Mouse (Mus musculus) myocyte (in vitro differentiated cells): ENCODE measurements around the gene Pkib. TPM values are rescaled to one million over a fixed set of nuclear protein-coding genes. Genes with fewer than 3 reads are reported as not detected.

Source experiments
- H3K27me3 ChIP-seq: one replicate; pipeline ENCODE4 v1.6.1; 2011; ENCODE audit not compliant: control insufficient read depth, insufficient read depth, insufficient read length
- H3K36me3 ChIP-seq: one replicate; pipeline ENCODE4 v1.6.1; 2011; ENCODE audit not compliant: control insufficient read depth, insufficient read depth
- H3K4me2 ChIP-seq: one replicate; pipeline ENCODE4 v1.6.1; 2011; ENCODE audit warnings: low read depth, control low read depth
- H3K4me3 ChIP-seq: one replicate; pipeline ENCODE4 v1.5.1; 2011; ENCODE audit warnings: mild to moderate bottlenecking, control low read depth, moderate library complexity
- H3K79me2 ChIP-seq: one replicate; pipeline ENCODE4 v1.6.1; 2011; ENCODE audit not compliant: control insufficient read depth, insufficient read depth
- H3ac ChIP-seq: one replicate; pipeline ENCODE4 v1.6.1; 2011; ENCODE audit not compliant: control insufficient read depth, insufficient read length
- CEBPB ChIP-seq: IDR thresholded peaks from 2 replicates; pipeline ENCODE4 v1.6.1; 2011; ENCODE audit warnings: mild to moderate bottlenecking, moderate library complexity; ENCODE audit not compliant: poor library complexity, insufficient read depth, severe bottlenecking
- E2F4 ChIP-seq: IDR thresholded peaks from one replicate; pipeline ENCODE4 v1.6.1; 2011; ENCODE audit warnings: mild to moderate bottlenecking, control low read depth, moderate library complexity; ENCODE audit not compliant: insufficient read depth
- MAX ChIP-seq: IDR thresholded peaks from one replicate; pipeline ENCODE4 v1.6.1; 2011; ENCODE audit warnings: low read depth, mild to moderate bottlenecking, control low read depth
- MYOD1 ChIP-seq, 3 experiments: IDR thresholded peaks; one replicate each; pipeline ENCODE4 v1.6.1; 2011; ENCODE audit warnings: control low read depth in 2 of 3, low read depth in 2 of 3, mild to moderate bottlenecking in 2 of 3, moderate library complexity in 1 of 3; ENCODE audit not compliant: insufficient read length in 2 of 3, control insufficient read depth in 1 of 3
- MYOG ChIP-seq, 3 experiments: IDR thresholded peaks; one replicate each; pipeline ENCODE4 v1.6.1; 2011; ENCODE audit warnings: control low read depth in 2 of 3, low read depth in 2 of 3, mild to moderate bottlenecking in 2 of 3; ENCODE audit not compliant: insufficient read length in 2 of 3, control insufficient read depth in 1 of 3, insufficient read depth in 1 of 3
- POLR2A ChIP-seq: IDR thresholded peaks from one replicate; pipeline ENCODE4 v1.6.1; 2011; ENCODE audit warnings: low read depth, mild to moderate bottlenecking, control low read depth, moderate library complexity; ENCODE audit not compliant: insufficient read length
- POLR2AphosphoS2 ChIP-seq: IDR thresholded peaks from one replicate; pipeline ENCODE4 v1.6.1; 2011; ENCODE audit warnings: low read depth, control low read depth; ENCODE audit not compliant: insufficient read length
- REST ChIP-seq: IDR thresholded peaks from one replicate; pipeline ENCODE4 v1.6.1; 2011; ENCODE audit warnings: mild to moderate bottlenecking, control low read depth, moderate library complexity; ENCODE audit not compliant: insufficient read depth, insufficient read length
- SRF ChIP-seq: IDR thresholded peaks from one replicate; pipeline ENCODE4 v1.6.1; 2011; ENCODE audit warnings: low read depth; ENCODE audit not compliant: control insufficient read depth, insufficient read length
- TCF12 ChIP-seq: IDR thresholded peaks from one replicate; pipeline ENCODE4 v1.6.1; 2011; ENCODE audit warnings: mild to moderate bottlenecking, control low read depth; ENCODE audit not compliant: poor library complexity, insufficient read depth, severe bottlenecking
- TCF3 ChIP-seq: IDR thresholded peaks from one replicate; pipeline ENCODE4 v1.6.1; 2011; ENCODE audit warnings: low read depth, control low read depth; ENCODE audit not compliant: insufficient read length
- USF1 ChIP-seq: IDR thresholded peaks from one replicate; pipeline ENCODE4 v1.6.1; 2011; ENCODE audit warnings: low read depth, mild to moderate bottlenecking, control low read depth, moderate library complexity
- polyA plus RNA-seq: library from polyadenylated mRNA; unstranded; fragments of >200 nt; fragmentation: generic; extraction: Trizol; gene quantifications from one replicate; pipeline ENCODE4 v1.2.1, GENCODE M21; 2012; ENCODE audit warnings: missing spikeins

The Pkib gene
- polyA plus RNA-seq, 1 experiment: not detected

- no peaks in the 10 kb centered on the region for H3K79me2 ChIP-seq
- H3K36me3 ChIP-seq: no peaks in the 10 kb centered on the region
These were observed 153.0 kb downstream of the Pkib start, which contains the start of gene Fabp7 for GRCm38 (mm10) chr10:57784876-57785150. TSS of gene Fabp7 (plus strand) at chr10:57784881.

GRCm38 (mm10) chr10:57785552-57785951, 153.8 kb downstream of the Pkib start:
- no peak for TF ChIP-seq POLR2A
- TF ChIP-seq SRF: no peak
- TF ChIP-seq CEBPB: no peak
- no peak for TF ChIP-seq MAX
- TF ChIP-seq REST: no peak
- no peak for TF ChIP-seq E2F4
- no peak for TF ChIP-seq MYOG (IDR thresholded peaks at IDR 0.05; ENCODE audit: control insufficient read depth in 1 of 3, insufficient read depth in 1 of 3, insufficient read length in 2 of 3, low read depth in 2 of 3)
- TF ChIP-seq TCF12: no peak
- no peak for TF ChIP-seq POLR2AphosphoS2
- TF ChIP-seq TCF3: no peak
- TF ChIP-seq MYOD1 (IDR thresholded peaks at IDR 0.05; ENCODE audit: control insufficient read depth in 1 of 3, insufficient read length in 2 of 3, low read depth in 2 of 3): no peak
- no peak for TF ChIP-seq USF1
- H3K27me3 ChIP-seq: no peaks in the 10 kb centered on the region
- H3K79me2 ChIP-seq: no peaks in the 10 kb centered on the region
- no peak overlapping the region for H3K4me3 ChIP-seq
- H3ac ChIP-seq: no peak overlapping the region
- no peak overlapping the region for H3K4me2 ChIP-seq
- no peaks in the 10 kb centered on the region for H3K36me3 ChIP-seq

More at GRCm38 (mm10) chr10:57784876-57785150, 153.0 kb downstream of the Pkib start, which contains the start of gene Fabp7:
- no peak for TF ChIP-seq MAX
- TF ChIP-seq E2F4: no peak
- no peak for TF ChIP-seq CEBPB
- TF ChIP-seq REST: no peak
- TF ChIP-seq MYOD1 (IDR thresholded peaks at IDR 0.05; ENCODE audit: control insufficient read depth in 1 of 3, insufficient read length in 2 of 3, low read depth in 2 of 3): no peak
- no peak for TF ChIP-seq SRF
- no peak for TF ChIP-seq POLR2A
- TF ChIP-seq MYOG (IDR thresholded peaks at IDR 0.05; ENCODE audit: control insufficient read depth in 1 of 3, insufficient read depth in 1 of 3, insufficient read length in 2 of 3, low read depth in 2 of 3): no peak
- no peak for TF ChIP-seq TCF3
- no peak for TF ChIP-seq TCF12
- no peak for TF ChIP-seq POLR2AphosphoS2
- TF ChIP-seq USF1: no peak
- no peak within 1 kb of the TSS for H3K4me3 ChIP-seq
- peak within 1 kb of the TSS; percentile 27 for H3K4me2 ChIP-seq
- H3ac ChIP-seq: no peak within 1 kb of the TSS
- H3K27me3 ChIP-seq: no peaks in the 10 kb centered on the region

Other genes starting within 250 kb of the Pkib start
- 12.7 TPM for gene Hsf2, start 145.6 kb upstream of the Pkib start, polyA plus RNA-seq
- 72.9 TPM for gene Serinc1, start 99.5 kb upstream of the Pkib start, polyA plus RNA-seq
- 0.11 TPM for gene Fabp7, start 152.9 kb downstream of the Pkib start, polyA plus RNA-seq
- gene Smpdl3a, start 162.4 kb downstream of the Pkib start, polyA plus RNA-seq: 6.4 TPM